Mouse (Mus musculus) heart, embryonic 14.5 days (tissue): ENCODE measurements around the gene Accsl. TPM values are rescaled to one million over a fixed set of nuclear protein-coding genes. Genes with fewer than 3 reads are reported as not detected.

Experiments
- ATAC-seq: fragments of 200-750 bp; cut with Nextera tagmentation; 2 replicates; pipeline ENCODE4 v1.8.0; 2017; ENCODE audit warnings: low read depth, moderate TSS enrichment; ENCODE audit not compliant: insufficient number of reproducible peaks, insufficient read depth, low FRiP score
- H3K27ac ChIP-seq, 2 experiments: fragments of 200-500 bp in 1 of 2; fragments of 300-500 bp in 1 of 2; sonication (generic) in 1 of 2; replicated peaks in 1 of 2; 2 replicates each; pipeline ENCODE4 v1.5.1; 2012 to 2014; ENCODE audit warnings: low read depth in 2 of 2, low read length in 2 of 2, control low read depth in 1 of 2, mild to moderate bottlenecking in 1 of 2, mixed read lengths in 1 of 2; ENCODE audit not compliant: control insufficient read depth in 1 of 2, insufficient read depth in 1 of 2
- H3K27me3 ChIP-seq: fragments of 300-500 bp; sonication (generic); 2 replicates; pipeline ENCODE4 v1.6.1; 2014; ENCODE audit warnings: mild to moderate bottlenecking, low read length, control low read depth; ENCODE audit not compliant: control insufficient read depth, insufficient read depth
- H3K36me3 ChIP-seq: fragments of 300-500 bp; sonication (generic); 2 replicates; pipeline ENCODE4 v1.6.1; 2014; ENCODE audit warnings: mild to moderate bottlenecking, control low read depth, low read length, mixed read lengths; ENCODE audit not compliant: control insufficient read depth, insufficient read depth
- H3K4me1 ChIP-seq, 2 experiments: fragments of 200-500 bp in 1 of 2; fragments of 300-500 bp in 1 of 2; sonication (generic) in 1 of 2; 2 replicates each; pipeline ENCODE4 v1.6.1; 2012 to 2014; ENCODE audit warnings: low read length in 2 of 2, control low read depth in 1 of 2, mixed read lengths in 1 of 2; ENCODE audit not compliant: control insufficient read depth in 2 of 2, insufficient read depth in 2 of 2
- H3K4me2 ChIP-seq: fragments of 300-500 bp; sonication (generic); 2 replicates; pipeline ENCODE4 v1.6.1; 2014; ENCODE audit warnings: mild to moderate bottlenecking, low read length
- H3K4me3 ChIP-seq, 2 experiments: fragments of 200-500 bp in 1 of 2; fragments of 300-500 bp in 1 of 2; sonication (generic) in 1 of 2; 2 replicates each; pipeline ENCODE4 v1.5.1; 2012 to 2014; ENCODE audit warnings: low read length in 2 of 2, mild to moderate bottlenecking in 2 of 2, control low read depth in 1 of 2, low read depth in 1 of 2, moderate library complexity in 1 of 2; ENCODE audit not compliant: control insufficient read depth in 1 of 2, insufficient read depth in 1 of 2
- H3K9ac ChIP-seq: fragments of 300-500 bp; sonication (generic); 2 replicates; pipeline ENCODE4 v1.6.1; 2014; ENCODE audit warnings: mild to moderate bottlenecking, low read length
- H3K9me3 ChIP-seq: fragments of 300-500 bp; sonication (generic); 2 replicates; pipeline ENCODE4 v1.6.1; 2016; ENCODE audit warnings: low read length, control low read depth; ENCODE audit not compliant: control insufficient read depth
- WGBS: fragments of 180-500 bp; shearing (Covaris S2); extraction: QIAGEN DNeasy Blood & Tissue Kit; methylation state at CpG from one replicate; pipeline ENCODE4 v1.1.7; 2014; 5-methylcytosine and 5-hydroxymethylcytosine counted together
- polyA plus RNA-seq: library from polyadenylated mRNA; unstranded; fragments of >200 nt; fragmentation: Nextera tagmentation; extraction: Ambion mirVana; gene quantifications from 2 replicates; pipeline ENCODE4 v1.2.1, GENCODE M21; 2014

Accsl gene
- polyA plus RNA-seq, 1 experiment from 2014 or later, result not detected

DNA sequence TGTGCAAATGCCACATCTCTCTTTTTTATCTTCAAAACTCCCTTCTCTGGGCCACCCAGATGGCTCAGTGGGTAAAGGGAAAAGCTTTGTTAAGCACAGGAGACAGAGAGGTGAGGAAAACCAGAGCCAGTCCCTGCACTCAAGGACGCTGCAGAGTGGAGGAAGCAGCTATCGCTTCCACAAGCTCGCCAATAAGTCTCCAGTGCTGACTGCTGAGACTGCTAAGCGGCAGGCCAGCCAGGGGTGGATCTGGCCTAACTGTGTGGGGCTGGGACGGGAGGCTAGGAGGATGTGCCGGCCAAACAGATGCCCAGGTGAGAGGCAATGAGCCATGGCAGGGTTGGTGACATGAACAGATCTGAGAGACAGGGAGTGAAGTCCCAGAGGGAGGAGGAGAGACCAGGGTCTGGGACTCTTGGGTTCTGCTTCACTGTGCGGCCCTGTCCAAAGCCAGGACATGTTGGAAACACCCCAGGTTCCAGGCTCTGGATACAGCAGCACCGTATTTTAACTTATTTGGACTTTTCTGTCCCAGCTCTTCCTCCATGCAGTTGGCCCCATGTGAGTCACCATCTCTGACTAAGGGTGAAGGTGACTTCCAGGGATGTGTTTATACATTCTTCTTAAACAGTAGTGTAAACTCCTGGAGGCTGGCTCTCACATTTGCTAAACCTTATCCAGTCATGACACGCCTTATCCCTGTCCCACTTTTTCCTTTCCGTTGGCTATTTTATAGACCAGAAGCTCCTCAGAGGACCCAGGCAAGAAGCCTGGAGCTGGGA, 17.2 kb upstream of the Accsl start:
- WGBS, result 24% methylated on average over 10 of the region's 10 CpGs
- no peaks in the 10 kb centered on the region for H3K27me3 ChIP-seq
- H3K27ac ChIP-seq, result 0 out of 4 replicates have a peak overlapping the region, but pooled peaks of 1 of the 2 experiments have one; percentile 15
- no peak overlapping the region for H3K4me3 ChIP-seq
- no peaks in the 10 kb centered on the region for H3K36me3 ChIP-seq
- H3K9me3 ChIP-seq, result no peaks in the 10 kb centered on the region
- H3K9ac ChIP-seq, result no peak overlapping the region
- peaks cover 1 to 5% of the 10 kb centered on the region in 2 experiments; a peak in 3 of 4 replicates for H3K4me1 ChIP-seq
- no peak overlapping the region for H3K4me2 ChIP-seq
- ATAC-seq, result peak; percentile 25; the same call in 1 of the 2 replicates

GRCm38 (mm10) chr2:93883066-93883465, 14.1 kb upstream of the Accsl start:
- Histone ChIP-seq H3K4me1 (peaks cover 6 to 7% of the 10 kb centered on the region in 2 experiments), H3K9ac (no peak overlapping the region), H3K27ac (no peak overlapping the region), H3K36me3 (no peaks in the 10 kb centered on the region), H3K27me3 (no peaks in the 10 kb centered on the region), H3K4me2 (no peak overlapping the region), H3K9me3 (no peaks in the 10 kb centered on the region), H3K4me3 (no peak overlapping the region)
- WGBS, result 59% methylated on average over 5 of the region's 5 CpGs
- ATAC-seq, result no peak

- WGBS, result 78% methylated on average over 9 of the region's 9 CpGs
- H3K27me3 ChIP-seq, result no peaks in the 10 kb centered on the region
- no peaks in the 10 kb centered on the region for H3K36me3 ChIP-seq
- no peak overlapping the region for H3K27ac ChIP-seq
- H3K9ac ChIP-seq, result no peak overlapping the region
- no peaks in the 10 kb centered on the region for H3K9me3 ChIP-seq
- H3K4me2 ChIP-seq, result no peak overlapping the region
- peaks cover 8 to 9% of the 10 kb centered on the region in 2 experiments for H3K4me1 ChIP-seq
- no peak overlapping the region for H3K4me3 ChIP-seq
- no peak for ATAC-seq
Observed at GRCm38 (mm10) chr2:93881640-93882367, 12.8 kb upstream of the Accsl start.

DNA sequence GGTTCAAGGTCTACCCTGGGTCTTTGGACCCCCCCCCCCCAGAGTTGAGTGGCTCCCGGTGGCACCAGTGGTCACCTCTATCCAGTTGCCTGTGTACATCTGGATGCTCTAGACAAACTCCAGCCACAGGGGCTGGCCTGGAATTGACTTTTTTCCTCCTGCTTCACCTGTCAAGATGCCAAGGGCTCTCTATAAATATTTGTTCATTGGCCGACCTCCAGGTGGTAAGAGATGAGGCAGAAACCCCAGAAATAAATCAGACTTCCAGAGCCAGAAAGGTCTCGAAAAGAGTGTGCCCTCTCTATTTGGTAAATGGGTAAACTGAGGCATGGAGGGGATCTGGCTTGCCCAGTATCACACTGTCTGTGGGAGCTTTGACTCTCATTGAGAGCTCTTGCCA, 12.0 kb upstream of the Accsl start:
- 56% methylated on average over 3 of the region's 3 CpGs for WGBS
- no peaks in the 10 kb centered on the region for H3K27me3 ChIP-seq
- no peaks in the 10 kb centered on the region for H3K9me3 ChIP-seq
- ATAC-seq, result no peak
- no peak overlapping the region for H3K4me2 ChIP-seq
- peaks cover 9 to 12% of the 10 kb centered on the region in 2 experiments for H3K4me1 ChIP-seq
- H3K9ac ChIP-seq, result no peak overlapping the region
- no peak overlapping the region for H3K27ac ChIP-seq
- H3K36me3 ChIP-seq, result no peaks in the 10 kb centered on the region
- no peak overlapping the region for H3K4me3 ChIP-seq

- WGBS, result 62% methylated on average over 8 of the region's 8 CpGs
- Histone ChIP-seq H3K9me3 (no peaks in the 10 kb centered on the region), H3K4me1 (peaks cover 9 to 12% of the 10 kb centered on the region in 2 experiments), H3K4me3 (no peak overlapping the region), H3K27ac (no peak overlapping the region), H3K9ac (no peak overlapping the region), H3K27me3 (no peaks in the 10 kb centered on the region), H3K4me2 (no peak overlapping the region), H3K36me3 (no peaks in the 10 kb centered on the region)
- ATAC-seq, result no peak
Observed at GRCm38 (mm10) chr2:93880450-93880849, 11.5 kb upstream of the Accsl start.

GRCm38 (mm10) chr2:93877005-93877404, 8.0 kb upstream of the Accsl start:
- 21% methylated on average over 5 of the region's 5 CpGs for WGBS
- no peak overlapping the region for H3K4me2 ChIP-seq
- ATAC-seq, result no peak
- no peak overlapping the region for H3K27ac ChIP-seq
- no peaks in the 10 kb centered on the region for H3K9me3 ChIP-seq
- H3K36me3 ChIP-seq, result no peaks in the 10 kb centered on the region
- peaks cover 14 to 18% of the 10 kb centered on the region in 2 experiments for H3K4me1 ChIP-seq
- H3K4me3 ChIP-seq, result no peak overlapping the region
- no peak overlapping the region for H3K9ac ChIP-seq
- no peaks in the 10 kb centered on the region for H3K27me3 ChIP-seq

GRCm38 (mm10) chr2:93874606-93875005, 5.6 kb upstream of the Accsl start:
- no peak overlapping the region for H3K27ac ChIP-seq

More at GRCm38 (mm10) chr2:93874606-93875005, 5.6 kb upstream of the Accsl start:
- H3K4me2 ChIP-seq, result no peak overlapping the region
- H3K4me1 ChIP-seq, result peaks cover 10 to 12% of the 10 kb centered on the region in 2 experiments; a peak in 2 of 4 replicates
- no peaks in the 10 kb centered on the region for H3K27me3 ChIP-seq
- H3K9me3 ChIP-seq, result no peaks in the 10 kb centered on the region
- 85% methylated on average over 3 of the region's 3 CpGs for WGBS
- no peaks in the 10 kb centered on the region for H3K36me3 ChIP-seq
- no peak overlapping the region for H3K4me3 ChIP-seq
- H3K9ac ChIP-seq, result no peak overlapping the region
- 0 out of 2 replicates have a peak, but pooled peaks have one; percentile 6 for ATAC-seq
